Mouse (Mus musculus) adrenal gland, postnatal 10 days (tissue): ENCODE data around the gene Ankrd49. TPM values are rescaled to one million over a fixed set of nuclear protein-coding genes. Genes with fewer than 3 reads are reported as not detected.

Experiments
- DNase-seq: peaks from one replicate; pipeline ENCODE4 v3.0.0; 2021; ENCODE audit warnings: mixed read lengths
- total RNA-seq, 2 experiments: library from RNA; stranded (reverse); gene quantifications; 2 replicates each; pipeline ENCODE4 v1.2.3; 2021

Ankrd49 gene
- total RNA-seq, 2 experiments from 2014 or later: 12.3 to 17.2 TPM

GRCm38 (mm10) chr9:14740151-14740924 lies 44.3 kb downstream of the Ankrd49 start, which contains the start of gene Piwil4:
Piwil4 (minus strand) TSS chr9:14740733.
- no peak for DNase-seq

GRCm38 (mm10) chr9:14739498-14740150 lies 45.0 kb downstream of the Ankrd49 start:
- peak; percentile 27 for DNase-seq

GRCm38 (mm10) chr9:14730941-14731541 lies 53.6 kb downstream of the Ankrd49 start:
- DNase-seq: peak; percentile 27

Other genes starting within 250 kb of the Ankrd49 start
- 10 to 100 TPM; 40.7 to 60.7 TPM for gene Amotl1, start 139.8 kb downstream of the Ankrd49 start, total RNA-seq
- under 1 TPM; 0.18 to 0.33 TPM for gene Piwil4, start 44.1 kb downstream of the Ankrd49 start, total RNA-seq
- gene Fut4, start 32.5 kb downstream of the Ankrd49 start, total RNA-seq: 1 to 10 TPM; 2.3 to 2.8 TPM
- gene 1700012B09Rik, start 13.8 kb downstream of the Ankrd49 start, total RNA-seq: not detected
- gene Mre11a, start 202 bp downstream of the Ankrd49 start, total RNA-seq: 10 to 100 TPM; 19.9 to 23.3 TPM
- under 1 TPM; 0.18 to 0.21 TPM for gene Gpr83, start 75.4 kb upstream of the Ankrd49 start, total RNA-seq
- under 1 TPM; 0.48 to 0.81 TPM for gene Izumo1r, start 119.1 kb upstream of the Ankrd49 start, total RNA-seq